Mouse (Mus musculus) hindbrain, embryonic 14.5 days (tissue): Measurements from ENCODE around the gene Hist2h2ab. TPM values are rescaled to one million over a fixed set of nuclear protein-coding genes. Genes with fewer than 3 reads are reported as not detected.

Experiments used
- ATAC-seq: fragments of 200-750 bp; cut with Nextera tagmentation; 2 replicates; pipeline ENCODE4 v1.8.0; 2017; ENCODE audit warnings: moderate number of reproducible peaks, mild to moderate bottlenecking, moderate TSS enrichment, moderate library complexity; ENCODE audit not compliant: low FRiP score
- DNase-seq: peaks from one replicate; pipeline ENCODE4 v3.0.0-alpha.2; 2015; ENCODE audit warnings: low spot score
- H3K27ac ChIP-seq: fragments of 300-500 bp; sonication (generic); 2 replicates; pipeline ENCODE4 v1.5.1; 2014; ENCODE audit warnings: mild to moderate bottlenecking, moderate library complexity
- H3K27me3 ChIP-seq: fragments of 300-500 bp; sonication (generic); 2 replicates; pipeline ENCODE4 v1.6.1; 2014; ENCODE audit warnings: mild to moderate bottlenecking, low read length, mixed read lengths; ENCODE audit not compliant: control insufficient read depth, insufficient read depth
- H3K36me3 ChIP-seq: fragments of 300-500 bp; sonication (generic); replicated peaks from 2 replicates; pipeline ENCODE4 v1.6.1; 2014; ENCODE audit not compliant: control insufficient read depth, insufficient read depth
- H3K4me1 ChIP-seq: fragments of 300-500 bp; sonication (generic); replicated peaks from 2 replicates; pipeline ENCODE4 v1.6.1; 2014; ENCODE audit warnings: antibody characterized with exemption, low read length, mixed read lengths; ENCODE audit not compliant: control insufficient read depth, insufficient read depth
- H3K4me2 ChIP-seq: fragments of 300-500 bp; sonication (generic); replicated peaks from 2 replicates; pipeline ENCODE4 v1.6.1; 2014; ENCODE audit warnings: mild to moderate bottlenecking, moderate library complexity
- H3K4me3 ChIP-seq: fragments of 300-500 bp; sonication (generic); replicated peaks from 2 replicates; pipeline ENCODE4 v1.5.1; 2014; ENCODE audit warnings: mild to moderate bottlenecking, low read length
- H3K9ac ChIP-seq: fragments of 300-500 bp; sonication (generic); 2 replicates; pipeline ENCODE4 v1.6.1; 2014
- H3K9me3 ChIP-seq: fragments of 300-500 bp; sonication (generic); 2 replicates; pipeline ENCODE4 v1.6.1; 2016; ENCODE audit warnings: low read length; ENCODE audit not compliant: control insufficient read depth
- WGBS: fragments of 180-500 bp; shearing (Covaris S2); extraction: QIAGEN DNeasy Blood & Tissue Kit; methylation state at CpG from one replicate; pipeline ENCODE4 v1.1.7; 2014; 5-methylcytosine and 5-hydroxymethylcytosine counted together
- polyA plus RNA-seq: library from polyadenylated mRNA; unstranded; fragments of >200 nt; fragmentation: Nextera tagmentation; extraction: Ambion mirVana; gene quantifications from 2 replicates; pipeline ENCODE4 v1.2.1, GENCODE M21; 2014

The Hist2h2ab gene
- polyA plus RNA-seq, 1 experiment from 2014 or later = not detected

- DNase-seq = no peak
- Histone ChIP-seq H3K4me2 (peak overlapping the region; percentile 36), H3K9me3 (no peaks in the 10 kb centered on the region), H3K4me1 (peaks cover 15% of the 10 kb centered on the region; the same call in 1 of the 2 replicates), H3K4me3 (peak overlapping the region; percentile 20), H3K36me3 (no peaks in the 10 kb centered on the region), H3K9ac (peak overlapping the region; percentile 40), H3K27me3 (no peaks in the 10 kb centered on the region), H3K27ac (no peak overlapping the region)
- ATAC-seq = no peak
- WGBS = 4% methylated on average over 11 of the region's 11 CpGs
Observed at GRCm38 (mm10) chr3:96247356-96248140, 27.9 kb downstream of the Hist2h2ab start.

- Histone ChIP-seq H3K4me2 (peak overlapping the region; percentile 36), H3K4me3 (no peak overlapping the region), H3K27me3 (no peaks in the 10 kb centered on the region), H3K4me1 (peaks cover 15% of the 10 kb centered on the region; the same call in 1 of the 2 replicates), H3K9me3 (no peaks in the 10 kb centered on the region), H3K27ac (no peak overlapping the region), H3K36me3 (no peaks in the 10 kb centered on the region), H3K9ac (peak overlapping the region; percentile 40; the same call in 1 of the 2 replicates)
- DNase-seq (no peak), ATAC-seq (no peak)
- WGBS = 51% methylated on average over 6 of the region's 6 CpGs
Observed at GRCm38 (mm10) chr3:96248141-96249033, 28.7 kb downstream of the Hist2h2ab start.

GRCm38 (mm10) chr3:96249034-96249345 lies 29.3 kb downstream of the Hist2h2ab start:
- Histone ChIP-seq H3K4me3 (no peak overlapping the region), H3K9me3 (no peaks in the 10 kb centered on the region), H3K4me2 (no peak overlapping the region; the same call in 1 of the 2 replicates), H3K4me1 (peaks cover 14% of the 10 kb centered on the region; the same call in 1 of the 2 replicates), H3K27ac (no peak overlapping the region), H3K9ac (no peak overlapping the region), H3K27me3 (no peaks in the 10 kb centered on the region), H3K36me3 (no peaks in the 10 kb centered on the region)
- 55% methylated on average over 4 of the region's 4 CpGs for WGBS
- no peak for ATAC-seq
- DNase-seq = no peak

GRCm38 (mm10) chr3:96250890-96251289 lies 31.2 kb downstream of the Hist2h2ab start:
- Histone ChIP-seq H3K27ac (no peak overlapping the region), H3K4me1 (0 out of 2 replicates have a peak, but pooled peaks cover 5% of the 10 kb centered on the region), H3K4me3 (no peak overlapping the region), H3K27me3 (no peaks in the 10 kb centered on the region), H3K36me3 (no peaks in the 10 kb centered on the region), H3K9me3 (no peaks in the 10 kb centered on the region), H3K9ac (no peak overlapping the region), H3K4me2 (no peak overlapping the region)
- no peak for ATAC-seq
- no peak for DNase-seq
- WGBS = 89% methylated on average over 3 of the region's 3 CpGs

GRCm38 (mm10) chr3:96251787-96252186 lies 32.1 kb downstream of the Hist2h2ab start:
- no peak overlapping the region for H3K9ac ChIP-seq
- H3K27me3 ChIP-seq = no peaks in the 10 kb centered on the region
- WGBS = 92% methylated on average over 3 of the region's 3 CpGs
- ATAC-seq = no peak
- H3K27ac ChIP-seq = no peak overlapping the region
- H3K36me3 ChIP-seq = no peaks in the 10 kb centered on the region
- 0 out of 2 replicates have a peak, but pooled peaks cover 5% of the 10 kb centered on the region for H3K4me1 ChIP-seq
- H3K9me3 ChIP-seq = no peaks in the 10 kb centered on the region
- H3K4me3 ChIP-seq = no peak overlapping the region
- no peak overlapping the region for H3K4me2 ChIP-seq
- no peak for DNase-seq

- Histone ChIP-seq H3K4me1 (no peaks in the 10 kb centered on the region), H3K27me3 (no peaks in the 10 kb centered on the region), H3K4me3 (no peak overlapping the region), H3K27ac (no peak overlapping the region), H3K36me3 (no peaks in the 10 kb centered on the region), H3K4me2 (no peak overlapping the region), H3K9ac (0 out of 2 replicates have a peak overlapping the region, but pooled peaks have one; percentile 11), H3K9me3 (no peaks in the 10 kb centered on the region)
- no peak for DNase-seq
- no peak for ATAC-seq
- 52% methylated on average over 10 of the region's 10 CpGs for WGBS
Observed at GRCm38 (mm10) chr3:96254683-96255355, 35.2 kb downstream of the Hist2h2ab start.

GRCm38 (mm10) chr3:96255926-96256593 lies 36.4 kb downstream of the Hist2h2ab start:
- 87% methylated on average over 5 of the region's 5 CpGs for WGBS
- ATAC-seq = no peak

GRCm38 (mm10) chr3:96257190-96257589 lies 37.5 kb downstream of the Hist2h2ab start:
- Histone ChIP-seq H3K4me3 (no peak overlapping the region), H3K27ac (no peak overlapping the region), H3K9ac (no peak overlapping the region), H3K9me3 (no peaks in the 10 kb centered on the region), H3K27me3 (no peaks in the 10 kb centered on the region), H3K4me1 (peaks cover 7% of the 10 kb centered on the region; the same call in 1 of the 2 replicates), H3K4me2 (no peak overlapping the region), H3K36me3 (no peaks in the 10 kb centered on the region)
- ATAC-seq = no peak
- no peak for DNase-seq
- 90% methylated on average over 3 of the region's 3 CpGs for WGBS

More at GRCm38 (mm10) chr3:96255926-96256593, 36.4 kb downstream of the Hist2h2ab start:
- Histone ChIP-seq H3K9ac (no peak overlapping the region), H3K27ac (no peak overlapping the region), H3K36me3 (no peaks in the 10 kb centered on the region), H3K27me3 (no peaks in the 10 kb centered on the region), H3K9me3 (no peaks in the 10 kb centered on the region), H3K4me2 (no peak overlapping the region), H3K4me1 (no peaks in the 10 kb centered on the region), H3K4me3 (no peak overlapping the region)
- no peak for DNase-seq
